In genomic region chr3:90623435-90624071, GRCm38 (mm10) we compare ENCODE assay signal across 8 mouse cellular contexts. TPM values are rescaled to one million over a fixed set of nuclear protein-coding genes. Genes with fewer than 3 reads are reported as not detected.
DNase-seq lines count a peak whose midpoint lies in the region; ATAC-seq and TF ChIP-seq lines count a peak whose summit lies in the region.

No protein-coding gene starts in this region.

- H3K9ac ChIP-seq in heart, embryonic 12.5 days: no peak overlapping the region
- no peak overlapping the region for H3K9ac ChIP-seq in forebrain, embryonic 12.5 days
- no peak overlapping the region for H3K9ac ChIP-seq in intestine, postnatal 0 days (ENCODE audit: low read depth, low read length)

- no peak overlapping the region for H3K27ac ChIP-seq in heart, embryonic 12.5 days (ENCODE audit: poor library complexity, severe bottlenecking)
- no peak overlapping the region for H3K27ac ChIP-seq in heart, embryonic 10.5 days
- peak overlapping the region; percentile 69 for H3K27ac ChIP-seq in forebrain, embryonic 12.5 days
- H3K27ac ChIP-seq in intestine, postnatal 0 days (ENCODE audit: low read depth, low read length): no peak overlapping the region

- WGBS in heart, embryonic 12.5 days: 27% methylated on average over 2 of the region's 2 CpGs
- WGBS in heart, embryonic 10.5 days: 46% methylated on average over 2 of the region's 2 CpGs
- 9% methylated on average over 2 of the region's 2 CpGs for WGBS in forebrain, embryonic 12.5 days
- WGBS in intestine, postnatal 0 days: 19% methylated on average over 2 of the region's 2 CpGs

- no peak for TF ChIP-seq CTCF in intestine, postnatal 0 days (IDR thresholded peaks at IDR 0.05; ENCODE audit: low read depth)

- no peaks in the 10 kb centered on the region for H3K27me3 ChIP-seq in heart, embryonic 12.5 days (replicated peaks)
- peaks cover 4% of the 10 kb centered on the region; the same call in 1 of the 2 replicates for H3K27me3 ChIP-seq in heart, embryonic 10.5 days (ENCODE audit: insufficient read depth, poor library complexity, severe bottlenecking)
- no peaks in the 10 kb centered on the region; the same call in 1 of the 2 replicates for H3K27me3 ChIP-seq in forebrain, embryonic 12.5 days
- H3K27me3 ChIP-seq in intestine, postnatal 0 days (replicated peaks; ENCODE audit: control insufficient read depth, insufficient read depth, low read length): no peaks in the 10 kb centered on the region

- no peaks in the 10 kb centered on the region for H3K9me3 ChIP-seq in heart, embryonic 12.5 days (replicated peaks)
- H3K9me3 ChIP-seq in heart, embryonic 10.5 days: no peaks in the 10 kb centered on the region
- H3K9me3 ChIP-seq in forebrain, embryonic 12.5 days: no peaks in the 10 kb centered on the region
- H3K9me3 ChIP-seq in intestine, postnatal 0 days (ENCODE audit: control insufficient read depth): no peaks in the 10 kb centered on the region

- H3K4me1 ChIP-seq in heart, embryonic 12.5 days (replicated peaks): peaks cover 13% of the 10 kb centered on the region
- peaks cover 7% of the 10 kb centered on the region; the same call in 1 of the 2 replicates for H3K4me1 ChIP-seq in heart, embryonic 10.5 days
- H3K4me1 ChIP-seq in forebrain, embryonic 12.5 days: peaks cover 27% of the 10 kb centered on the region
- H3K4me1 ChIP-seq in intestine, postnatal 0 days (replicated peaks; ENCODE audit: control insufficient read depth, insufficient read depth, low read length): peaks cover 5% of the 10 kb centered on the region

- no peak for DNase-seq in heart, embryonic 10.5 days (ENCODE audit: low spot score)
- peak; percentile 49 for DNase-seq in T-cell, adult 2 months (ENCODE audit: low spot score)
- peak; percentile 69 for DNase-seq in mesoderm, embryonic 11.5 days (ENCODE audit: low read depth, low spot score)
- DNase-seq in testis, postnatal 14 days (ENCODE audit: low spot score): peak; percentile 73
- no peak for DNase-seq in yolk sac, embryonic 10.5 days (ENCODE audit: low spot score)

- H3K36me3 ChIP-seq in heart, embryonic 12.5 days: no peaks in the 10 kb centered on the region
- H3K36me3 ChIP-seq in heart, embryonic 10.5 days: no peaks in the 10 kb centered on the region
- H3K36me3 ChIP-seq in forebrain, embryonic 12.5 days (replicated peaks): no peaks in the 10 kb centered on the region
- no peaks in the 10 kb centered on the region for H3K36me3 ChIP-seq in intestine, postnatal 0 days (ENCODE audit: control insufficient read depth, insufficient read depth)

- no peak overlapping the region for H3K4me3 ChIP-seq in heart, embryonic 12.5 days
- no peak overlapping the region for H3K4me3 ChIP-seq in heart, embryonic 10.5 days
- H3K4me3 ChIP-seq in forebrain, embryonic 12.5 days (replicated peaks): no peak overlapping the region
- no peak overlapping the region for H3K4me3 ChIP-seq in intestine, postnatal 0 days (ENCODE audit: low read depth, low read length)

- peak; percentile 63; the same call in 1 of the 2 replicates for ATAC-seq in heart, embryonic 12.5 days (ENCODE audit: insufficient number of reproducible peaks, low FRiP score)
- ATAC-seq in forebrain, embryonic 12.5 days (ENCODE audit: low FRiP score): peak; percentile 77; the same call in 1 of the 2 replicates
- ATAC-seq in intestine, postnatal 0 days: peak; percentile 34; the same call in 1 of the 2 replicates

- no peak overlapping the region for H3K4me2 ChIP-seq in heart, embryonic 12.5 days
- H3K4me2 ChIP-seq in forebrain, embryonic 12.5 days: no peak overlapping the region
- H3K4me2 ChIP-seq in intestine, postnatal 0 days (replicated peaks; ENCODE audit: low read depth): no peak overlapping the region

RNA-seq across cellular contexts. Expression of gene S100a6, which starts 10.9 kb away (rescaled TPM):
- polyA plus RNA-seq in heart, embryonic 12.5 days (2016; fragmentation: Nextera tagmentation; extraction: Ambion mirVana): 36.1 and 38.4 TPM in 2 replicates
- polyA plus RNA-seq in heart, embryonic 10.5 days (2016; fragmentation: Nextera tagmentation; extraction: Ambion mirVana): 27.3 and 28.9 TPM in 2 replicates
- polyA plus RNA-seq in forebrain, embryonic 12.5 days (2016; fragmentation: Nextera tagmentation; extraction: Ambion mirVana): 20.1 and 22.2 TPM in 2 replicates
- 374 and 424 TPM in 2 replicates for polyA plus RNA-seq in intestine, postnatal 0 days (2015; fragmentation: Nextera tagmentation; extraction: Ambion mirVana)

RNA-seq across cellular contexts. Expression of gene S100a5, which starts 15.2 kb away (rescaled TPM):
- not detected in 2 replicates for polyA plus RNA-seq in heart, embryonic 12.5 days (2016; fragmentation: Nextera tagmentation; extraction: Ambion mirVana)
- not detected in 2 replicates for polyA plus RNA-seq in heart, embryonic 10.5 days (2016; fragmentation: Nextera tagmentation; extraction: Ambion mirVana)
- 0.56 TPM in 1 of 2 replicates, not detected in the other for polyA plus RNA-seq in forebrain, embryonic 12.5 days (2016; fragmentation: Nextera tagmentation; extraction: Ambion mirVana)
- 4.1 and 5.6 TPM in 2 replicates for polyA plus RNA-seq in intestine, postnatal 0 days (2015; fragmentation: Nextera tagmentation; extraction: Ambion mirVana)

RNA-seq across cellular contexts. Expression of gene S100a4, which starts 20.0 kb away (rescaled TPM):
- 1.9 and 2.1 TPM in 2 replicates for polyA plus RNA-seq in heart, embryonic 12.5 days (2016; fragmentation: Nextera tagmentation; extraction: Ambion mirVana)
- 0.30 and 0.43 TPM in 2 replicates for polyA plus RNA-seq in heart, embryonic 10.5 days (2016; fragmentation: Nextera tagmentation; extraction: Ambion mirVana)
- polyA plus RNA-seq in forebrain, embryonic 12.5 days (2016; fragmentation: Nextera tagmentation; extraction: Ambion mirVana): 1.6 and 1.7 TPM in 2 replicates
- polyA plus RNA-seq in intestine, postnatal 0 days (2015; fragmentation: Nextera tagmentation; extraction: Ambion mirVana): 8.6 and 8.7 TPM in 2 replicates

RNA-seq across cellular contexts. Expression of gene Gm42674, which starts 21.8 kb away (rescaled TPM):
- not detected in 2 replicates for polyA plus RNA-seq in heart, embryonic 12.5 days (2016; fragmentation: Nextera tagmentation; extraction: Ambion mirVana)
- not detected in 2 replicates for polyA plus RNA-seq in heart, embryonic 10.5 days (2016; fragmentation: Nextera tagmentation; extraction: Ambion mirVana)
- not detected in 2 replicates for polyA plus RNA-seq in forebrain, embryonic 12.5 days (2016; fragmentation: Nextera tagmentation; extraction: Ambion mirVana)
- not detected in 2 replicates for polyA plus RNA-seq in intestine, postnatal 0 days (2015; fragmentation: Nextera tagmentation; extraction: Ambion mirVana)

RNA-seq across cellular contexts. Expression of gene S100a7a, which starts 30.3 kb away (rescaled TPM):
- polyA plus RNA-seq in heart, embryonic 12.5 days (2016; fragmentation: Nextera tagmentation; extraction: Ambion mirVana): 0.18 TPM in 1 of 2 replicates, not detected in the other
- not detected in 2 replicates for polyA plus RNA-seq in heart, embryonic 10.5 days (2016; fragmentation: Nextera tagmentation; extraction: Ambion mirVana)
- not detected in 2 replicates for polyA plus RNA-seq in forebrain, embryonic 12.5 days (2016; fragmentation: Nextera tagmentation; extraction: Ambion mirVana)
- 0.12 TPM in 1 of 2 replicates, not detected in the other for polyA plus RNA-seq in intestine, postnatal 0 days (2015; fragmentation: Nextera tagmentation; extraction: Ambion mirVana)

Comparison
In these comparisons a context has a peak if more than half of its experiments do, and no peak if none do; other contexts are left out.
1. DNase-seq: peak in T-cell, adult 2 months (single experiment), mesoderm, embryonic 11.5 days (single experiment) and testis, postnatal 14 days (single experiment); none in heart, embryonic 10.5 days (single experiment) and yolk sac, embryonic 10.5 days (single experiment).
2. Peak in every context shown above with its lines, with median percentiles within 50 percentile points of each other: ATAC-seq.